Mouse (Mus musculus): ENCODE data around the gene Sys1.

Sys1 gene

DNA sequence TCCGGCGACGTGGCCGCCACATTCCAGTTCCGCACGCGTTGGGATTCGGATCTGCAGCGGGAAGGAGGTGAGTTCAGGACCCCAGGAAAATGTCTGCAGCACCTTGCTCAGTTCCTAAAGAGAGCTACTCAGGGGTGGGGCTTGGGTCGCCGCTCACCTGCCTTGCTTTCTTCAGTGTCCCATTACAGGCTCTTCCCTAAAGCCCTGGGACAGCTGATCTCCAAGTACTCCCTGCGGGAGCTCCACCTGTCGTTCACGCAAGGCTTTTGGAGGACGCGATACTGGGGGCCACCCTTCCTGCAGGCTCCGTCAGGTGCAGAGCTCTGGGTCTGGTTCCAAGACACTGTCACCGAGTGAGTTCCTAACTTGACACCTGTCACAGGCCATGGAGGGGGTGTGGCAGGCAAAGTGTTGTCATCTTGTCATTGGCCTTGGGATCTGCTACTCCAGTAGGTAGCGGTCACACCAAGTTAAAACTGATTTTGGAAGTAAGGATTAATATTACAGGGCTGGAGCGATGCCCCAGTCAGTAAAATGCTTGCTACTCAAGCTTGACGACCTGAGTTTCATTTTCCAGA lies 41.0 kb downstream of the Sys1 start:
- no peak for DNase-seq (ENCODE audit: low read depth)

DNA sequence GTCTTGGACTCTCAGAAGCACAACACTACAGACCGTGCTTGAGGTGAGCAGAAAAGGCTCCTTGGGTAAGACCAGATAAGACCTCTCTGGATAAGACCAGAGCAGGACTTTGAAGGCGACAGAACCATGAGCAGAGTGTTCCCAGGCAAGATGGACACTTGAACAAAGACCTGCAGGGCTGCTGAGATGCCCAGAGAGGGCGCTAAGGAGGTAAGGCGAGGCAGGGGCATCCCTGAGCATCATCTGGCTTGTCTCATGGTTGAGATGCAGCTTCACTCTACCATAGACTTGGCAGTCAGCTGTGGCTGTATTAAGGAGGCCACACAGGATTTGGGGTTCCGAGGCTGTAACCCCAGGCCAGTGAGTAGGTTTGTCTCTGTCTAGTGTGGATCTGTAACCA lies 42.6 kb downstream of the Sys1 start:
- DNase-seq (ENCODE audit: low read depth), result no peak

DNA sequence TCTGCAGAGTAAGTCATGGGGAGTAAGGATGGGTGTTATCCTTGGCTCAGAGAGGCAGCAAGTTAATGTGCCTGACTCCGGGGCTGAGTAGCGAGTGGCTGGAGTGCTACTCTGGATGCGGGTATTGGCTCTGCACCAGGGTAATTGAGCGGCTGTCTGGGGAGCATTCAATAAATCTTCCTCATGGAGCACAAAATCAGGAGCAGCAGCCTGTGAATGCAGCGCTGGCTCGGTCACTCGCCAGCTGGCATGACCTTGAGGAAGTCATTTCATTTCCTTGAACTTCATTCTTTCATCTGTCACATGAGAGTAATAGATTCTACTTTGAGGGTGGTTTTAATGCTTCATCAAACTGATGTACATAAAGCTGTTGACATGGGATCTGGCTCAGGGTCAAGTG lies 43.7 kb downstream of the Sys1 start:
- no peak for DNase-seq (ENCODE audit: low read depth)

DNA sequence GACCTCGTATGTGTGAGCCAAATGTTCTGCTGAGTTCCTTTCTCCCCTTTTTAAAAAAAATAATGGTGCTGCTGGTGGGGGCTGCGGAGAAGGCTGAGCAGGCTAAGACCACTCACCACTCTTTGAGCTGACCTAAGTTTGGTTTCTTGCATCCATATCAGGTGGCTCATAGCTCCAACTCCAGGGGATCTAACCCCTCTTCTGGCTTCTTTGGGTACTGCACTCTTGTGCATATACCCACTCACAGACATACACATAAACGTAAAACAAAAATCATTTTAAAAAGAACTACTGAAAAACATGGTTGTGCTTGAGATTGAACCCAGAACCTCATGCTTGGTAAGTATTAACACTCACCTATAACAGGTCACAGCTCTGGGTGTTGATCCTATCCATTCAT lies 48.2 kb downstream of the Sys1 start:
- DNase-seq (ENCODE audit: low read depth), result no peak

DNA sequence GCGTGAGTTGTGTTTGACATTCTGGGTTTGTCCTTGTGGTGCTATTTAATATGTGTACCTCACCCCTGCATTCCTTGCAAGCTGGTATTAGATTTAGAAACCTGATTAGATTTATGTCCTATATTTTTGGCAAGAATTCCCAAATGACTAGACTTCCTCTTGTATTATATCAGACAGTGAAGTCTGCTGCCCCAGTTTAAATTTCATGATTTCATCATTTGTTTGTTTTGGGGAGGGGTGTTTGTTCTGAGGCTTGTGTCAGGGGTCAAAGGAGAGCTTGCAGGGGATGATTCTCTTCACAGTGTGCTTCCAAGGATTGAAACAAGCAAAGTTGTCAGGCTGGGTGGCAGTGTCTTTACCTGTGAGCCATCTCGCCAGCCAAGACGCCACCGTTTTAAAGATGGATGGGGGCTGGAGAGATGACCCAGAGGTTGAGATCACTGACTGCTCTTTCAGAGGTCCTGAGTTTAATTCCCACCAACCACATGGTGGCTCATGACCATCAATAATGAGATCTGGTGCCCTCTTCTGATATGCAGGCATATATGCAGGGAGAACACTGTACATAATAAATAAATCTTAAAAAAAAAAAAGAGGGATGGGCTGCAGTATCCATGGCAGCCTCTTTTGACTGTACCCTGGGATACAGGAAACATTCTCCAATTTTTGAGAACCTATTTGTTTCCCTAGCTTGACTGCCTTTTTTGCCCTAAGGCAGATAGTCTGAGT lies 49.0 kb downstream of the Sys1 start:
- no peak for DNase-seq (ENCODE audit: low read depth)

DNA sequence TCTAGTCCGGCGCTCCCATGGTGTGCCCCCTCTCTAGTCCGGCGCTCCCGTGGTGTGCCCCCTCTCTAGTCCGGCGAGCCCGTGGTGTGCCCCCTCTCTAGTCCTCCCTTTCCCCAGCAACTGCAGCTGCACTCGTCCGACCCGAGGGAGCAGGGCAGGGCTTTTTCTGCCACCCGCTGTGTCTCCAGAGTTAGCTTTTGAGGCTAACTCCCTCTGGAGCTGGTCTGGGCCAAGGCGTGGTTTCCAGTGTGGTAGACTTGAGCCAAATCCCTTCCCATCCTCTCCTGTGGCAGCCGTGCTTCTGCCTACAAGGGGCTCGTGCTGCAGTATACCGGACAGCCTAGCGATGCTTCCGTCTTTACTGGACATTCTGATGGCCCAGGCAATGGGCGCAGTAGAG lies 51.0 kb downstream of the Sys1 start:
- DNase-seq (ENCODE audit: low read depth), result no peak

DNA sequence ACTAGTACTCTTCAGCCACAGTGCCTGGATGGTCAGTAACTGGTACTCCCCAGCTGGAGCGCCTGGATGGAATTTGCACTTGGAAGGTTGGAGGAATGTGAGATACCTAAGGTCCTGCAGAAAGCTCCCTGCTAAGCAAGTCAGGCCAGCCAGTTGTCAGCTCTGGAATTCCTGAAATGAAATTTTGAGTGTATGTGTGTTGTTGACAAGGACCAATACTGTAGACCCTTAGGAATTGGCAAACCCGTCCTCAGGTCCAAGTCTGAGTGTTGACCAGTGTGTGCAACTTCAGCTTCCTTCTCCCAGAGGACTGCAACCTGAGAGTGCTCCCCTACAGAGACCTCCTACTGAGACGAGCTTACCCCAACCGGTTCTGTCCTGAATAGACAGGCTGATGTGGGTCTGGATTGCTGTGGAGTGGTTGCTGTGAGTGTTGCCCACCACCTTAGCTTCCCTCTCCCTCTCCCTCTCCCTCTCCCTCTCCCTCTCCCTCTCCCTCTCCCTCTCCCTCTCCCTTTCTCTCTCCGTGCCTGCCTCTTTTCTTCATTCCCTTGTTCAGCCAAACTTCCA lies 53.9 kb downstream of the Sys1 start:
- DNase-seq (ENCODE audit: low read depth), result no peak

DNA sequence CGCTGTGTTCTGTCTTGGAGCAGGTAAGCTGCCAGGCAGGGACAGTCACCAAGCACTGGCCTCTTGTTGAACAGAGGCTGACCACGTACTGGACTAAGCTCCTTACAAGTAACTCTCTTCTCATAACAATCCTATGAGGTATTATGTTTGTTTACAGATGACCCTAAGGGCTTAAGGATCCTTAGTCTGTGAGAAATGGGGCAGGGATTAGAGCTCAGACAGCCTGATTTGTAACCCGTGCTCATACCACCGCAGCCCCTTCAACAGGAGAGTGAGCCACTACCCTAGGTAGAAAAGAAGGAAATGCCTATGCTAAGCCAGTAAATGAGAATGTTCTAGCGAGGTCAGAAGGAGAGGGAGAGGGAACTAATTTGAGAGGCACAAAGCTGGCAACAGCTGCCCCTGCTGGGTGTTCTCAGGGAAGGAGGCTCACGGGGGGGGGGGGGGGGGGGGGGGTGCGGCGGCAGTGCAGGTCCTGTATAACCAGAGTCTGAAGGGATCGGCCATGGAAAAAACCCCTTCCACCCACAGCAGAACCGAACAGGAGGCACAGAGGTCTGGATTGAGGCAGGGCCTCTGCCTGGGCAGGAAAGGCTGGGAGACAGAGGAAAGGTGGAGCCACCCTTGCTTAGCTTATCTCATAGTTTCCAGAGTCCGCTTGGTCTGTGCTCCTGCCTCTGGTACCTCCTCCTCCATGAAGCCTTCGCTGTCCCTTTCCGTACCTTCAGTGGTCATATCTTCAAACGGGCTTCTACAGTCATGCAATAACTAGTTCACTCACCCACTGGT lies 55.6 kb downstream of the Sys1 start:
- no peak for DNase-seq (ENCODE audit: low read depth)

DNA sequence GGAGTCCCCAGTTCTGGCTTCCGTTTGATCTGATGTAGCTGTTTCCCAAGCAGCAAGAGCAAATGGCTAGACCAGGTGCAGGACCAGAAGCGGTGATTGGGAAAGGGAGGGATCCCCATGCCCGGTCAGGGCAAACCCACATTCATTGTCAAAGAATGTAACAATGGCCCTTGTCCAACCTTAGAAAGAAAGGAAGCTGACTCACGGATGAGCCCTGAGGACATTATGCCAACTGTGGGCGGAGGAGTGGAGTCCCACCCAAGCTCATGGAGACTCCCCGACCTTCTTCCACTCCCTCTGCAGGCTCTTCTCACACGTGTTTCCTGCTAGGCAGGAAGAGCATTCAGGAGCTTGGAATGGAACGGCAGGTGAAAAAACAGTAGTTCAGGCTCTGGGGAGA lies 56.6 kb downstream of the Sys1 start:
- peak; percentile 87 for DNase-seq (ENCODE audit: low read depth)

DNA sequence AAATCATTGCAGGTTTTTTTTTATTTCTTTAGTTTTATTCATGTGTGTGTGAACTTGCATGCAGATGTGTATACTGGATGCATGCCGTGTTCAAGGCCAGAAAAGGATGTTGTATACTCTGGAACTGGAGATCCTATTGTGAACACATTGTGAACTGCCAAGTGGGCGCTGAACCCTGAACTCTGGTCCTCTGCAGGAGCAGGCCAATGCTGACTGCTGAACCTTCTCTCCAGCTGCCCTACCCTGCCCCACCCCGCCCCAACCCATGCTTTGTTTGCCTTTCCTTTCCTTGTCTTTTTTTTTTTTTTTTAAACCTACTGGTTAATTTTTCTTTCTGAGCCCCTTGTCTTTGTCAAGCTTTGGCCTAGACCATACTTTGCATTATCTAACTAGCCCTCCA lies 58.2 kb downstream of the Sys1 start:
- no peak for DNase-seq (ENCODE audit: low read depth)

DNA sequence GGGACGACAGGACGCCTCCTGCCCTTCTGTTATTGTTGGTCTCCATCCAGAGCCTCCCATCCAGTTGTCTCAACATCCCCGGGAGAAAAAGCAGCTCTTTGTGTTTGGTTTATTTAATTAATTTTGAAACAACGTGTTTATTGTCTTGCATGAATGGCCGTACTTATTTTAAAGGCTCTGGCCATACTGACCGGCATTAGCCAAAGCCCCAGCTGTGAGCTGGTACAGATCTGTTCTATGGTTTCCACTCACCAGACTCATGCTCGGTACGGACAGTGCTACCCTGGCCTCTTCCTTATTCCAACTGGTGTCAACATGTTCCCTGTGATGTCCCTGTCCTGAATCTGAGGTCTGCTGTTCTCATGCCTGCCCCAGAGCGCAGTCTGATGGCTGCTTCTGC lies 59.1 kb downstream of the Sys1 start:
- no peak for DNase-seq (ENCODE audit: low read depth)

DNA sequence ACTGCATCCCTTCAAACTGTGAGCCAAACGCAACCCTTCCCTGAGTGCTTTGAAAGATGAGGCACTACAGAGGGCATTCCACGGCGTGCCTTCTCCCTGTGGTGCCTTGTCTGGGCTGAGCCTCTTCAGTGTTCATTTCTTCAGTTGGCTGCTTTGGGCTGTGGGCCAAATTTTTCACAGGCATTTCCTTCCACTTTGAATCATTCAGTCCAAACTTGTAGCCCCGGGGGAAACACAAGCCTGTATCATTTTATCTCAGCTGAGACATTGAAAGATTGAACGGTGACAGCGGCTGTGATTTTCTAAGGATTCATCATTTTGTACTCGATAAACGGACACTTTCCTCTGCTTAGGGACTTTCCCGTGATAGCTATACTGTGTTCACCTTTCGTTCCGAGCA lies 59.8 kb downstream of the Sys1 start:
- DNase-seq (ENCODE audit: low read depth), result no peak

DNA sequence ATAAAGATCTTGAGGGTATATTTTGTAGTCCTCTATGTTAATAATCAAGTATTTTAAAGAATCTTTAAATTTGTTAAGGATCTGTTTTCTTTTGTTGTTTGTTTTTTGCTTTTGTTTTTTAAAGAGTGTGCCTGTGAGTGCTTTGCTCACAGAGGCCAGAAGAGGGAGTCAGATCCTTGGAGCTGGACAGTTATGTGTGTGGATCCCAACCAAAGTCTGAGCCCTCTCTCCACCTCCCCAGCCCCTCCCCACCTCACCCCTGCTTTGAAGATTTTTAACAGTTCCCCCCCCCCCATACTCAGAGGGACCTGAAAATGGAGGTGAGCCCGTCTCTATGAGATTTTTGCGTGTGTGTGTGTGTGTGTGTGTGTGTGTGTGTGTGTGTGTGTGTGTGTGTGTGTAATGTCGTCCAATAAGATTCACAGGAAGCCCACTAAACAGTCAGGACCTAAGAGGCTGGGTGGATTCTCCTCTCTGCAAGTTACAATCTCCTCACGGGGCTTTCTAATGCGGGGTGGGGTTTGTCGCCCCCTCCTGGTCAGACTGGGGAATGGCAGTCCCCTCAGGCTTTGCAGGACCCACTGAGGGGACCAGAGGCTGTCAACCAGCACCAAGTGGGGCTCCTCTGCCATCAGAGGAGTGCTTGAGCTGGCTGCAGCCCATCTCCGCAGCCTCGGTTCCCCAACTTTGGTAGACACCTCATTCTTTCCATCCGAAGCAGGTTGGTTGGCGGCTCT lies 60.9 kb downstream of the Sys1 start:
- DNase-seq (ENCODE audit: low read depth), result peak; percentile 58

DNA sequence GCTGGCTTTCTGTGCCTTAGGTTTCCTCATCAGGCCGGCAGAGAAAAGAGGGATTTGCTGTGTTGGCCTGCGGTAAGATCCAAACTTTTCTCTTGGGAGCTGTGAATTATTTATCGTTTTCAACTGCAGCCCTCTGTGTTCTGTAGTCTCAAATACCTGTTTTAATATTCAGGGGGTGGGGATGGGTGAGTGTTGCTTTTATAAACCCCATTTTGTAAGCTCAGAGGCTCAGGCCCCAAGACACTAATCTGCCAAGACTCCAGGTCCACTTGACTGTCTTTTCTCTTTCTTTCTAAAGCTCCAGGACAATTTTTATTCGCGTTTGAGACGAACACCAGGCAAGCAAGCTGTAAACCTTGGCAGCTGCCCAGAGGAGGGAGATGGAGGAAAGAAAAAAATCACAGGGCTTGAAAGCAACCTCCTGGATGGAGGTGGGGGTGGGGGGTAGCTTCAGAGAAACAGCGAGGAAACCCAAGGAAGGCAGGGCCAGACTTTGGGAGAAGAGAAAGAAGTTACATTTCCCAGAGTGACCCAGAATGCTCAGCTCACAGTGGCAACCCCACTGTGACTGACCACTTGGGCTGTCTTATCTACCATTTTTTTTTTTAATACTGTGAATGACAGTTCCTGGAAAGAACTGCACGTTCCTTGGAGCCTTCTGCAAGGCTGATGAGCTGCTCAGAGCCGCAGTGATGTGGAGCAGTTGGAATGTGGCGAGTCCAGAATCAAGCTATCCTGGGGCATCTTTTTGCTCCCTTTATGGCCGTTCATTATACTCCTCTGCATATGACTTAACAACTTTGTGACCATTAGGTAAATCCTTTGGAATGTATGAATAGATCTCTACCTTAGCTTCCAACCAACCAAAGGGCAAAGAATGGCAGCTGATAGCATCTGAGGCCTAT lies 61.8 kb downstream of the Sys1 start:
- peak; percentile 46 for DNase-seq (ENCODE audit: low read depth)

DNA sequence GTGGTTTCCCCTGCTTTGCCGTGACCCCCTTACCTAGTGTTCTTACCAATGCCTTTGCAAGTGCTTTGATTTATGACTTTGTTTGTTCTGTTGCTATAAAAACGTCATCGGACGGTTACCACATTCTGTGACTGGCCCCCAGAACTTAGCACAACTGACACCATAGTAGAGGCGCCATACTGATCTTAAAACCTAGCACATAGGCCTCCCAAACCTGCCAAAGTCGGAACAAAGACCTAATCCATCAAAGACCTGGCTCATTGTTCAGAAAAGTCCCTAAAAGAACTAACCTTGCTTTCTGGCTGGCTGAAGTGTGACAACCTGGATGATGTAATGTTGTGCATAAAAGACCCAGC lies 62.4 kb downstream of the Sys1 start:
- no peak for DNase-seq (ENCODE audit: low read depth)

DNA sequence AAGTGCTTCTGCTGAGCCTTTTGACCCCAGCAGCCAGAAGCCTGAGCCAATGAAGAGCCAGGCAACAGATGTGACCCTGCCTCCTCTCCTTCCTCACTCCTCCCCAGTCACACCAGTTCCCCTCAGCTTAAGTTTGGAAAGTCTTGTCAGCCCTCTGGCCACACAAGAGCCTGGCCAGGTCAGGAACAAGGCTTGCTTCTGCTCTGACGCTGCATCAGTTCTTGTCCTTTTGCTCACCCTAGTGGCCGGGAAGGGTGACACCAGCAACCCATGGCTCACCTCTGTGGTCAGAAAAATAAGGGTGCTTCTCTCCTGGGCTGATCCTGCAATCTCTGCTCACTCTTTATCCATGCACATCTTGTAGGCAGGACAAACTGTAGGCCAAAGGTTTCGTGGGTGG lies 64.0 kb downstream of the Sys1 start:
- peak; percentile 62 for DNase-seq (ENCODE audit: low read depth)

DNA sequence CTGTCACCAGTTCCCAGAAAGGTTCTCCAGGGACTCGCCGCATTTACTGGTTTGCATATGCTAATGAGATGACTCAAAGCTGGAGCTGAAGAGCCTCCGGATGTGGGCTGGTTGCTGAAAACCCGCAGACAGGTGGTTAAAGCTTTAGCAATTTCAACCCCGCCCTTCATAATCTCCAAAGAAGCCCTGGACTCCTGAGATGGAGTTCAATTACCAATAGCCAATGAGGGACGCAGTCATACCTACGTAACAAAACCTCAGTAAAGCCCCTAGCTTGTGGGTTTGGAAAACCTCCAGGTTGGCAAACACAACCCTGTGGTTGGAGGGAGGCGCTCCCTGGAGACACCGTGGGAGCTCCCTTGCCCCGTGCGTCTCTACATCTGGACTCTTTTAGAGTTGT lies 65.1 kb downstream of the Sys1 start:
- peak; percentile 42 for DNase-seq (ENCODE audit: low read depth)

DNA sequence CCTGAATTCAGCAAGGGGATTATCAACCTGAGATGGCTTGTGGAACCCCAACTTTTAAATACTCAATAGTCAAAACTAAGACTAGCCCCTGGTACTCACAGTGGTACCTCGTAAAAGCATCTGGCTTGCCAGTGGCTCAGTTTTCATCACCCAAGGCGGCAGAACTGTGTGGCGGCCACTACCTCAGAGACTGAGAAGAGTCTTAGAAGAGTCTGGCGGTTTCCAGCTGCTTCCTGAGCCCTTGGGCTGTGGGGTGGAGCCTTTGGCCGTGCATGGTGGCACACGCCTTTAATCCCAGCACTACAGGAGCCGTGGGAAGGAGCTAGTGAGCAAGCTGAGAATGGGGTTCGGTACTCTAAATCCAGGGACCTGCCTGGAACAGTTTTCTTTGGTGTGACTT lies 65.5 kb downstream of the Sys1 start:
- no peak for DNase-seq (ENCODE audit: low read depth)

DNA sequence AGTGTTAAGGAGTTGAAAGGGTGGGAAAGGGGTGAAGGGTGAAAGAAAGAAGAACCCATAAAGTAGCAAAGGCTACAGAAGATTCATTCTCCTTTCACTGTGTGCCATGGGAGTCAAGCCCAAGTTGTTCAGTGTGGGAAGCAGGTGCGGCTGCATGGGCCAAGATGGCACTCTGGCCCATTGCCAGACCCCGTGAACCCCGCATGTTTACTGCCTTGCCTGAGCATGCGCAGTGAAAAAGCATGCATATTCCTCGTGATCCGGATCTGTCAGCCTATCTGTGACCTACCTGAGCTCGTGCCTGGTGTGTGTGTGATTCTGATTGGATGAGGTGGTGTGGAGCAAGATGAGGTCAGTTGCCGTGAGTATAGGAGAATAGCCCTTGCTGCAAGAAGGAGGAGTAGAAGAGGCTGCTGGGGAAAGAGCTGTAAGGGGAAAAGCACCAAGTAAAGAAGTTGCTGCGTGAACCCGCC lies 66.6 kb downstream of the Sys1 start:
- no peak for DNase-seq (ENCODE audit: low read depth)

DNA sequence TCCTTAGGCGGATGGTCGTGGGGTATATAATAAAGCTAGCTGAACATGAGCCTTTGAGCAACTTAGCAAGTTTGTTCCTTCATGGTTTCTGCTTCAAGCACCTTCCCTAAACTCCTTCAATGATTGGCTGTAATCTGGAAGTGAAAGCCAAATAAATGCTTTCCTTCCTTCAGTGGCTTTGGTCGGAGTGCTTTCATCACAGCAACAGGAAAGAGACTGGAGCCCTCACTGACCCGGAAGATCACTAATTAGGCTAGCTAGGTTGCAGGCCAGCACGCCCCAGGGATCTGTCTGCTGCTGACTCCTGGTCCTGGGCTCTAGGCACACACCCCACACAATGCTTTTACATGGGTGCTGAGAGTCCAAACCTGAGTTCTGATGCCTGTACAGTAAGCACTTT lies 71.8 kb downstream of the Sys1 start:
- no peak for DNase-seq (ENCODE audit: low read depth)

Measured in NIH3T3 (cell line).